Mouse (Mus musculus): ENCODE data around the gene Isx.

- TF ChIP-seq POLR2A (IDR thresholded peaks at IDR 0.05; ENCODE audit: borderline replicate concordance, extremely low read depth, low read depth, low read length) (no peak), CTCF (IDR thresholded peaks at IDR 0.05; ENCODE audit: insufficient read depth, low read length) (no peak)
These were observed 45.3 kb upstream of the Isx start for GRCm38 (mm10) chr8:74827689-74828088.
